Mouse (Mus musculus) left cerebral cortex, adult 11 months (tissue): ENCODE data around the gene Gtpbp3.
A peak's percentile ranks its signal among the peaks of the same experiment; 100 is the strongest.

Experiments
- DNase-seq: peaks from one replicate; pipeline ENCODE4 v3.0.0; 2022; ENCODE audit warnings: low spot score

Gene Gtpbp3

GRCm38 (mm10) chr8:71470146-71470912, 17.6 kb upstream of the Gtpbp3 start:
- no peak for DNase-seq

- no peak for DNase-seq
Observed at GRCm38 (mm10) chr8:71470913-71471255, 17.0 kb upstream of the Gtpbp3 start.

DNA sequence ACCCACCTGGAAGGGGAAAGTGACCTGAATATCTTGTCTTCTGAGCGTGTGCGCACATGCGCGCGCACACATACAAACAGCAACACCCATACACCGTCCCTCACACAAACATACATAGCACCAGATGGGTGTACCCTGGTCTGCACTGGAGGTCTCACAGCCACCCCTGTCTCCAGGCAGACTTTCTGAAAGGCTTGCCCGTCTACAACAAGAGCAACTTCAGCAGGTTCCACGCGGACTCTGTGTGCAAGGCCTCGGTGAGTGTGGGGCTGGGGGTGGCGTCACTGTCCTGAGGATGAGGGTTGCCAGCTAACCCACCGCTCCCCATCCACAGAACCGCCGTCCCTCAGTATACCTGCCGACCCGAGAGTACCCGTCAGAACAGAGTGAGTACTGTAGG, 16.0 kb upstream of the Gtpbp3 start:
- no peak for DNase-seq

- DNase-seq, result no peak
Observed at GRCm38 (mm10) chr8:71472601-71473386, 15.1 kb upstream of the Gtpbp3 start.

- DNase-seq, result no peak
Observed at GRCm38 (mm10) chr8:71474344-71474743, 13.6 kb upstream of the Gtpbp3 start.

- no peak for DNase-seq
Observed at GRCm38 (mm10) chr8:71474785-71475701, 12.9 kb upstream of the Gtpbp3 start.

DNA sequence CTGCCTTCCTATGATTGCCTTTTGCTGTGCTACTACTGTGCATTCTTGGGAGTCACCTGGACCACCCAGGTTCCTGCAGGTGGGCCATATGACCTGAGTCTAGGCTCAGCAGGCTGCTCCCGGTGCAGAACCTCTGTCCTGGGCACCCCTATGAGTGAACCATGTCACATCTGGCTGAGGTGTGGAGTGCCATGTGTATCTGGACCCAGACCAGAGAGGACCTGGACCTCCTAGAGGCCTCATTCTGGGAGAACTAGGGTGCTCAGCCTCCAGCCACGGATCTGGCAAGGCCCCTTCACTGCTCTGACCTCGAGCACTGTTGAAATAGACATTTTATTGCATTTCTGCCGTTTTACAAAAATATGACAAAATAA, 12.2 kb upstream of the Gtpbp3 start:
- DNase-seq, result no peak

GRCm38 (mm10) chr8:71476099-71476940, 11.6 kb upstream of the Gtpbp3 start:
- peak; percentile 74 for DNase-seq

- no peak for DNase-seq
Observed at GRCm38 (mm10) chr8:71477196-71477845, 10.6 kb upstream of the Gtpbp3 start.

DNA sequence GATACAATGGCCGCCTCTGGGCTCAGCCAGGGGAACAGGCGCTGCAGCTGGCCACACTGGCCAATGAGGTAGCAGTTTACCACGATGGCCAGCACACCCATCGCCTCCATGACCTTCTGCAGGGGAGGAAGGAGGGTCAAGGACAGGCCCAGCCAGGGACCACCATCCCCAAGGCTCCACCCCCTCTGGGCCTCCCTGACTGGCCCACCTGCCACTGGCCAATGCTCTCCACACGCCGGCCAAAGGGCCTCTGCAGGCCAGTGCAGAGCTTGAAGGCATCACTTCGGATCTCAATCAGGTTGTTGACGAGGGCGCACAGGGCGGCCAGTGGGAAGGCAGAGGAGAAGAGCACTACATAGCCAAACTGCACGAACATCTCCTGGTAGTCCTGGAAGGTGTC, 9.0 kb upstream of the Gtpbp3 start:
- DNase-seq, result no peak

GRCm38 (mm10) chr8:71483932-71484331, 4.0 kb upstream of the Gtpbp3 start:
- DNase-seq, result no peak

GRCm38 (mm10) chr8:71484736-71485135, 3.2 kb upstream of the Gtpbp3 start:
- no peak for DNase-seq

DNA sequence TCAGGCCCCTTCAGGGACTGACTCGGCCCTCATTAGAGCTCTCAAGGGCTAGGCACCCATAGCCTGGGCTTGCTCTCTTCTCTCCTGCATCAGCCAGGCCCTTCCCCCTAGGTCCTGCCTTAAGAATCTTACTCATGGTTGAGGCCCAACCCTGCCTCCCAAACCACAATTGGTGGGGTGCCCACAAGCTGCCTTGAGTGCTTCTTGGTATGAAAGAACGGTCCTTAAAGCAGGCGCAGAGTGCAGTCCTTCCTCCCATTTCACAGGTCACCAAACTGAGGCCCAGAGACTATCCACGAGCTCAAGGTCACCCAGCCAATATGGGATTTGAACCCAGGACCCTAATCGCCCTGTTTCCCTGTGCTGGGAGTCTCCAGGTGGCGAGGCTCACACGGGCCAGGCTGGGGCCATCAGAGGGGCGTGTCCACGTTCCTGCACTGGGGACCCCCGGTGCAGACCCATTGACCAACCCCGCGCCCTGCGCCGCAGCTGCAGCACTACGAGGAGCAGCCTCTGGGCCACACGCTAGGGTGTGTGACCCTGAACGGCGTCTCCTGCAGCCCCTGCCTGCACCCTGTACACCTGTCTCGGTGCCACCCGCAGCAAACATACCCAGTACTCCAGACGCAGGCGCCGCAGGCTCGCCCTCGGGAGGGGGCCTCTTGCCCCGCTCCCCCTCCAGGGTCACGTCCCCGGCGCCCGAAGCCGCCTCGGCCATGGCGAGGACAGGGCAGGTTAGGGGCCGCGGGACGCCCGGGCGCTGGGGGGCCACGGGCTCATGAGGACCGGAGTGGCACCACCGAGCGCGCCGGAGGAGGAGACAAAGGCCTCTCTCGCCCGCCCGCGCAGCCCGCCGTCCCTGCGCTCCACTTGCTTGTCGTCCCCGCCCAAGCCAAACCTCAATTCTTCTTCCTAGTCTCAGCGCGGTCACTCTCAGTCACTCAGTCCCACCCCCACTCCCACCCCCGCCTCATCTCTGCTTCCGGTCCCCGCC, 2.5 kb upstream of the Gtpbp3 start, which contains the start of gene Ano8:
Ano8 (minus strand) TSS at position 822 of the 994 bp plus-strand sequence.
- peak; percentile 81 for DNase-seq

DNA sequence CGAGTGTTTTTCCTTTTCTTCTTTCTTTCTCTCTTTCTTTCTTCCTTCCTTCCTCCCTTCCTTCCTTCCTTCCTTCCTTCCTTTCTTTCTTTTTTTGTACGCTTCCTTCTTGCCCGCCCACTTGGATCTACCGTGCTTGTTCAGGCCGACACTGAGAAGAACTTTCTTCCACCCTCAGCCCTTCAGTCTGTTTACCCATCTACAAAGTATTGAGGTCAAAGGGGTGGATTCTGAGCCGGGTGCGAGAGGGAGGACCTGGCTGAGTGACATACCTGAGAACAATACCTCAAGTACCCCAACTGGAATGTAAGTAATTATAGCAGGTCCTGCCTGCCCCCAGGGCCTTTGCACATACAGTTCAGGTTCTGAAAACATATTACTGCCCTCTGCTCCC, 1.8 kb upstream of the Gtpbp3 start:
- DNase-seq, result no peak

- DNase-seq, result peak; percentile 88
Observed at GRCm38 (mm10) chr8:71488454-71488853, 551 bp downstream of the Gtpbp3 start.

DNA sequence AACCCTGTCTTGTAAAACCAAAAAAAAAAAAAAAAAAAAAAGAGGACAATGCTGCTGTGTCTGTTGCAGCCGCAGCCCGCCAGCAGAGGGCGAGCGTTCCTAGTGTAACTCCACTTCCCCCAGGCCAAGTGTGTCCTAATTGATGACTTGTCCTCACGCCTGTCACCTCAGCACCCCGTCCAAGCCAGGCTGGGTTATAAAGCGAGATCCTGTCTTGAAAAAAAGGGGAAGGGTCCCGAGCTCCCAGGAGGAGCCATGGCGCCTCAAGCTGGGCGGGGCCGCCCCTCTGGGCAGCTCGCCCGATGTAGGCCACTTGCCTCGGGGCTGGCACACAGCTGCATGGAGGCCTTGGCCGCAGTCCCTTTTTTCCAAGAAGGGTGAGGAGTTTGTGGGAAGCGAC, 7.1 kb downstream of the Gtpbp3 start:
- DNase-seq, result peak; percentile 68

DNA sequence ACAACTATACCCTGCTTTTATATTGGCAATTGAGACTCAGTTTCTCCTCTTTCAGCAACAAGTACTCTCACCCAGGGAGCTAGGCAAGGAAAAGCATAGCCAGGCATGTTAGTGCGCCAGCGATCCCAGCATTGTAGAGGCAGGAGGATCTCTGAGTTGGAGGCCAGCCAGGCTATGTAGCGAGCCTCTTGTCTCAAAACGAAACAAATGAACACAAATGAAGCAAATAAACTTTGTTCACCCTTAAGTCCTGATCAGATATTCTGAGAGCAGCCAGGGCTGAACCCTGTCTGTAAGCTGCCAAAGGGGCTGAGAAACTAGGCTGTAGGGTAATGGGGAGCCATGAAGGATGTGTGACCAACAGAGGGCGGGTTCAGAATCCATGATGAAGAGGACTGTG, 7.9 kb downstream of the Gtpbp3 start:
- no peak for DNase-seq

- no peak for DNase-seq
Observed at GRCm38 (mm10) chr8:71496481-71496880, 8.6 kb downstream of the Gtpbp3 start.

DNA sequence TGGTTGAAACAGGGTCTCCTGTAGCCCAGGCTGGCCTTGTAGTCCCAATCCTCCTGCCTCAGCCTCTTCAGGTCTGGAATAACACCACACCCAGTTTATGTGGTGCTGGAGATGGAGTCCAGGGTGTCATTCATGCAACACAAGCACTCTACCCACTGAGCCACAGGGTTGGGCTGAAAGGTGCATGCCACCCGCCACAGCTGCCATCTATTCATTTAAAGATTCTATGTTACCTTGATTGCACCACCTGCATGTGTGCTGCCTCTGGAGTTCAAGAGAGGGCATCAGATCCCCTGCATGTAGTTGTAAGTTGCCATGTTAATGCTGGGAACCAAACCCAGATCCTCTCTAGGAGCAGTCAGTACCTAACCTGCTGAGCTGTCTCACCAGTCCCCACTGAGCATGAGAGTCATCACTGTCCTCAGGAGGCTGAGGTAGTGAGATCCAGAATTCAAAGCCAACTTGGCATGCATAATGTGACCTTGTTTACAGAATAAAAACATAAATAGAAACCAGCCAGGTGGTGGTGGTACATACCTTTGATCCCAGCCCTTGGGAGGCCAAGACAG, 9.3 kb downstream of the Gtpbp3 start:
- DNase-seq, result no peak
